Mouse (Mus musculus): ENCODE results near the gene Sema6d.

- TF ChIP-seq POLR2A (IDR thresholded peaks at IDR 0.05; ENCODE audit: borderline replicate concordance, low read depth, low read length) (no peak), CTCF (IDR thresholded peaks at IDR 0.05; ENCODE audit: low read depth, low read length) (no peak)
Observed at GRCm38 (mm10) chr2:124608546-124608945, 518.8 kb downstream of the Sema6d start.
